Mouse (Mus musculus) bone marrow macrophage, adult 2 months (primary cell): ENCODE results near the gene Skida1. TPM values are rescaled to one million over a fixed set of nuclear protein-coding genes. Genes with fewer than 3 reads are reported as not detected.

Source experiments
- H3K27ac ChIP-seq: 2 replicates; pipeline ENCODE4 v1.5.1; 2012; ENCODE audit warnings: low read depth, low read length; ENCODE audit not compliant: insufficient read depth
- H3K4me1 ChIP-seq: 2 replicates; pipeline ENCODE4 v1.6.1; 2012; ENCODE audit warnings: low read length; ENCODE audit not compliant: control insufficient read depth, insufficient read depth
- H3K4me3 ChIP-seq: 2 replicates; pipeline ENCODE4 v1.5.1; 2012; ENCODE audit warnings: mild to moderate bottlenecking, low read length, moderate library complexity; ENCODE audit not compliant: insufficient read depth
- CTCF ChIP-seq: IDR thresholded peaks from 2 replicates; pipeline ENCODE4 v1.5.1; 2012; ENCODE audit warnings: low read depth, mild to moderate bottlenecking, low read length, moderate library complexity
- POLR2A ChIP-seq: IDR thresholded peaks from 2 replicates; pipeline ENCODE4 v1.6.1; 2012; ENCODE audit warnings: mild to moderate bottlenecking, low read depth, low read length, borderline replicate concordance
- polyA plus RNA-seq: library from polyadenylated mRNA; stranded (reverse); fragments of >200 nt; gene quantifications from 2 replicates; pipeline ENCODE4 v1.2.4, GENCODE M21; 2012; ENCODE audit not compliant: missing spikeins, insufficient read depth, insufficient read length

Skida1 gene
- polyA plus RNA-seq, 1 experiment = not detected

- Histone ChIP-seq H3K4me1 (no peaks in the 10 kb centered on the region), H3K4me3 (peak overlapping the region; percentile 11; the same call in 1 of the 2 replicates), H3K27ac (no peak overlapping the region)
- TF ChIP-seq CTCF = no peak
- no peak for TF ChIP-seq POLR2A
Observed at GRCm38 (mm10) chr2:18031831-18032537, 16.9 kb downstream of the Skida1 start.

GRCm38 (mm10) chr2:18031271-18031821, 17.5 kb downstream of the Skida1 start:
- Histone ChIP-seq H3K27ac (no peak overlapping the region), H3K4me1 (no peaks in the 10 kb centered on the region), H3K4me3 (peak overlapping the region; percentile 11; the same call in 1 of the 2 replicates)
- no peak for TF ChIP-seq CTCF
- no peak for TF ChIP-seq POLR2A

GRCm38 (mm10) chr2:18030581-18030980, 18.3 kb downstream of the Skida1 start:
- TF ChIP-seq CTCF = no peak
- TF ChIP-seq POLR2A = no peak
- no peak overlapping the region for H3K4me3 ChIP-seq
- no peaks in the 10 kb centered on the region for H3K4me1 ChIP-seq
- no peak overlapping the region for H3K27ac ChIP-seq

GRCm38 (mm10) chr2:18029656-18030055, 19.2 kb downstream of the Skida1 start:
- TF ChIP-seq CTCF (no peak), POLR2A (no peak)
- no peak overlapping the region for H3K4me3 ChIP-seq

GRCm38 (mm10) chr2:18028140-18029021, 20.5 kb downstream of the Skida1 start:
- peak overlapping the region; percentile 72 for H3K4me3 ChIP-seq
- TF ChIP-seq POLR2A = no peak
- no peak for TF ChIP-seq CTCF
- no peak overlapping the region for H3K27ac ChIP-seq
- no peaks in the 10 kb centered on the region for H3K4me1 ChIP-seq

More at GRCm38 (mm10) chr2:18029656-18030055, 19.2 kb downstream of the Skida1 start:
- Histone ChIP-seq H3K27ac (no peak overlapping the region), H3K4me1 (no peaks in the 10 kb centered on the region)

GRCm38 (mm10) chr2:18027448-18028139, 21.3 kb downstream of the Skida1 start:
- Histone ChIP-seq H3K4me3 (peak overlapping the region; percentile 72), H3K4me1 (no peaks in the 10 kb centered on the region), H3K27ac (no peak overlapping the region; the same call in 1 of the 2 replicates)
- TF ChIP-seq POLR2A (no peak), CTCF (peak; percentile 85)

GRCm38 (mm10) chr2:18026116-18026947, 22.5 kb downstream of the Skida1 start:
- TF ChIP-seq CTCF = no peak
- TF ChIP-seq POLR2A = no peak
- Histone ChIP-seq H3K4me1 (no peaks in the 10 kb centered on the region), H3K4me3 (peak overlapping the region; percentile 72), H3K27ac (no peak overlapping the region)

GRCm38 (mm10) chr2:18025781-18026115, 23.1 kb downstream of the Skida1 start:
- no peak for TF ChIP-seq CTCF
- no peak for TF ChIP-seq POLR2A
- no peaks in the 10 kb centered on the region for H3K4me1 ChIP-seq
- H3K27ac ChIP-seq = no peak overlapping the region
- peak overlapping the region; percentile 72 for H3K4me3 ChIP-seq

- H3K27ac ChIP-seq = no peak overlapping the region
- H3K4me1 ChIP-seq = no peaks in the 10 kb centered on the region
- no peak for TF ChIP-seq CTCF
- no peak for TF ChIP-seq POLR2A
- no peak overlapping the region for H3K4me3 ChIP-seq
Observed at GRCm38 (mm10) chr2:18025116-18025515, 23.7 kb downstream of the Skida1 start.
